Mouse (Mus musculus) bone marrow, adult 2 months (tissue): ENCODE data around the gene B130006D01Rik.

Source experiments
- CTCF ChIP-seq: fragments of 200-500 bp; IDR thresholded peaks from 2 replicates; pipeline ENCODE4 v1.5.1; 2011; ENCODE audit warnings: low read length, control low read depth; ENCODE audit not compliant: control insufficient read depth, insufficient read depth
- POLR2A ChIP-seq: fragments of 200-500 bp; IDR thresholded peaks from 2 replicates; pipeline ENCODE4 v1.6.1; 2011; ENCODE audit warnings: low read depth, mild to moderate bottlenecking, control low read depth, low read length, borderline replicate concordance; ENCODE audit not compliant: control insufficient read depth

GRCm38 (mm10) chr11:95677925-95678701 is 45.3 kb upstream of the B130006D01Rik start:
- TF ChIP-seq CTCF (no peak), POLR2A (no peak)
